Mouse (Mus musculus): ENCODE data around the gene AU018091. TPM values are rescaled to one million over a fixed set of nuclear protein-coding genes. Genes with fewer than 3 reads are reported as not detected.

Gene AU018091
- polyA plus RNA-seq (2014; fragmentation: Nextera tagmentation; extraction: Ambion mirVana) = not detected in 2 replicates

GRCm38 (mm10) chr7:3168925-3169324 lies at the start of gene AU018091:
TSS of gene AU018091 (minus strand) at chr7:3169203.
- Histone ChIP-seq H3K4me2 (ENCODE audit: low read length) (no peak within 1 kb of the TSS), H3K27me3 (ENCODE audit: control insufficient read depth, insufficient read depth, low read length) (no peaks in the 10 kb centered on the region), H3K9ac (ENCODE audit: low read length) (no peak within 1 kb of the TSS), H3K9me3 (ENCODE audit: control insufficient read depth, low read length) (no peaks in the 10 kb centered on the region), H3K27ac (replicated peaks in 1 of 2; ENCODE audit: control insufficient read depth in 1 of 2, insufficient read depth in 1 of 2, low read depth in 2 of 2, low read length in 2 of 2) (no peak within 1 kb of the TSS), H3K4me1 (ENCODE audit: control insufficient read depth in 2 of 2, insufficient read depth in 2 of 2, low read length in 2 of 2) (no peaks in the 10 kb centered on the region), H3K4me3 (ENCODE audit: control insufficient read depth in 1 of 2, insufficient read depth in 1 of 2, low read depth in 1 of 2, low read length in 2 of 2) (no peak within 1 kb of the TSS), H3K36me3 (ENCODE audit: control insufficient read depth, insufficient read depth, low read length) (no peaks in the 10 kb centered on the region)
- ATAC-seq (ENCODE audit: insufficient number of reproducible peaks, insufficient read depth, low FRiP score, low read depth) = no peak
- WGBS = 58% methylated on average over 3 of the region's 3 CpGs

GRCm38 (mm10) chr7:3217546-3218056 lies 48.6 kb upstream of the AU018091 start:
- no peak overlapping the region for H3K9ac ChIP-seq (ENCODE audit: low read length)
- H3K36me3 ChIP-seq (ENCODE audit: control insufficient read depth, insufficient read depth, low read length) = no peaks in the 10 kb centered on the region
- no peak overlapping the region for H3K4me3 ChIP-seq (ENCODE audit: control insufficient read depth in 1 of 2, insufficient read depth in 1 of 2, low read depth in 1 of 2, low read length in 2 of 2)
- no peak overlapping the region for H3K4me2 ChIP-seq (ENCODE audit: low read length)
- no peaks in the 10 kb centered on the region for H3K9me3 ChIP-seq (ENCODE audit: control insufficient read depth, low read length)
- WGBS = 17% methylated on average over 10 of the region's 10 CpGs
- H3K27me3 ChIP-seq (ENCODE audit: control insufficient read depth, insufficient read depth, low read length) = peaks cover 30% of the 10 kb centered on the region
- ATAC-seq (ENCODE audit: insufficient number of reproducible peaks, insufficient read depth, low FRiP score, low read depth) = no peak
- no peak overlapping the region for H3K27ac ChIP-seq (replicated peaks in 1 of 2; ENCODE audit: control insufficient read depth in 1 of 2, insufficient read depth in 1 of 2, low read depth in 2 of 2, low read length in 2 of 2)
- no peaks in the 10 kb centered on the region for H3K4me1 ChIP-seq (ENCODE audit: control insufficient read depth in 2 of 2, insufficient read depth in 2 of 2, low read length in 2 of 2)

GRCm38 (mm10) chr7:3216331-3216730 lies 47.3 kb upstream of the AU018091 start:
- Histone ChIP-seq H3K4me1 (ENCODE audit: control insufficient read depth in 2 of 2, insufficient read depth in 2 of 2, low read length in 2 of 2) (no peaks in the 10 kb centered on the region), H3K27ac (replicated peaks in 1 of 2; ENCODE audit: control insufficient read depth in 1 of 2, insufficient read depth in 1 of 2, low read depth in 2 of 2, low read length in 2 of 2) (no peak overlapping the region), H3K27me3 (ENCODE audit: control insufficient read depth, insufficient read depth, low read length) (peaks cover 30% of the 10 kb centered on the region), H3K36me3 (ENCODE audit: control insufficient read depth, insufficient read depth, low read length) (no peaks in the 10 kb centered on the region), H3K9me3 (ENCODE audit: control insufficient read depth, low read length) (no peaks in the 10 kb centered on the region), H3K9ac (ENCODE audit: low read length) (no peak overlapping the region), H3K4me3 (ENCODE audit: control insufficient read depth in 1 of 2, insufficient read depth in 1 of 2, low read depth in 1 of 2, low read length in 2 of 2) (no peak overlapping the region), H3K4me2 (ENCODE audit: low read length) (no peak overlapping the region)
- ATAC-seq (ENCODE audit: insufficient number of reproducible peaks, insufficient read depth, low FRiP score, low read depth) = no peak
- 73% methylated on average over 2 of the region's 3 CpGs for WGBS

- ATAC-seq (ENCODE audit: insufficient number of reproducible peaks, insufficient read depth, low FRiP score, low read depth) = no peak
- Histone ChIP-seq H3K27ac (replicated peaks in 1 of 2; ENCODE audit: control insufficient read depth in 1 of 2, insufficient read depth in 1 of 2, low read depth in 2 of 2, low read length in 2 of 2) (no peak overlapping the region), H3K9ac (ENCODE audit: low read length) (no peak overlapping the region), H3K9me3 (ENCODE audit: control insufficient read depth, low read length) (no peaks in the 10 kb centered on the region), H3K36me3 (ENCODE audit: control insufficient read depth, insufficient read depth, low read length) (no peaks in the 10 kb centered on the region), H3K27me3 (ENCODE audit: control insufficient read depth, insufficient read depth, low read length) (peaks cover 10% of the 10 kb centered on the region), H3K4me2 (ENCODE audit: low read length) (no peak overlapping the region), H3K4me3 (ENCODE audit: control insufficient read depth in 1 of 2, insufficient read depth in 1 of 2, low read depth in 1 of 2, low read length in 2 of 2) (no peak overlapping the region), H3K4me1 (ENCODE audit: control insufficient read depth in 2 of 2, insufficient read depth in 2 of 2, low read length in 2 of 2) (no peaks in the 10 kb centered on the region)
- WGBS = 38% methylated on average over 3 of the region's 3 CpGs
Measured at GRCm38 (mm10) chr7:3213557-3213956, 44.6 kb upstream of the AU018091 start.

- Histone ChIP-seq H3K27me3 (ENCODE audit: control insufficient read depth, insufficient read depth, low read length) (peaks cover 7% of the 10 kb centered on the region; the same call in 1 of the 2 replicates), H3K4me3 (ENCODE audit: control insufficient read depth in 1 of 2, insufficient read depth in 1 of 2, low read depth in 1 of 2, low read length in 2 of 2) (no peak overlapping the region), H3K4me2 (ENCODE audit: low read length) (no peak overlapping the region), H3K27ac (replicated peaks in 1 of 2; ENCODE audit: control insufficient read depth in 1 of 2, insufficient read depth in 1 of 2, low read depth in 2 of 2, low read length in 2 of 2) (no peak overlapping the region), H3K9ac (ENCODE audit: low read length) (no peak overlapping the region), H3K36me3 (ENCODE audit: control insufficient read depth, insufficient read depth, low read length) (no peaks in the 10 kb centered on the region), H3K4me1 (ENCODE audit: control insufficient read depth in 2 of 2, insufficient read depth in 2 of 2, low read length in 2 of 2) (no peaks in the 10 kb centered on the region), H3K9me3 (ENCODE audit: control insufficient read depth, low read length) (no peaks in the 10 kb centered on the region)
- ATAC-seq (ENCODE audit: insufficient number of reproducible peaks, insufficient read depth, low FRiP score, low read depth) = no peak
- WGBS = 46% methylated on average over 1 of the region's 1 CpGs
Measured at GRCm38 (mm10) chr7:3213156-3213555, 44.2 kb upstream of the AU018091 start.

GRCm38 (mm10) chr7:3212002-3212790 lies 43.2 kb upstream of the AU018091 start:
- Histone ChIP-seq H3K4me3 (ENCODE audit: control insufficient read depth in 1 of 2, insufficient read depth in 1 of 2, low read depth in 1 of 2, low read length in 2 of 2) (no peak overlapping the region), H3K4me2 (ENCODE audit: low read length) (no peak overlapping the region), H3K4me1 (ENCODE audit: control insufficient read depth in 2 of 2, insufficient read depth in 2 of 2, low read length in 2 of 2) (no peaks in the 10 kb centered on the region), H3K9ac (ENCODE audit: low read length) (no peak overlapping the region), H3K27me3 (ENCODE audit: control insufficient read depth, insufficient read depth, low read length) (no peaks in the 10 kb centered on the region), H3K27ac (replicated peaks in 1 of 2; ENCODE audit: control insufficient read depth in 1 of 2, insufficient read depth in 1 of 2, low read depth in 2 of 2, low read length in 2 of 2) (no peak overlapping the region), H3K9me3 (ENCODE audit: control insufficient read depth, low read length) (no peaks in the 10 kb centered on the region), H3K36me3 (ENCODE audit: control insufficient read depth, insufficient read depth, low read length) (no peaks in the 10 kb centered on the region)
- WGBS = 70% methylated on average over 12 of the region's 12 CpGs
- ATAC-seq (ENCODE audit: insufficient number of reproducible peaks, insufficient read depth, low FRiP score, low read depth) = no peak

GRCm38 (mm10) chr7:3211518-3211917 lies 42.5 kb upstream of the AU018091 start:
- ATAC-seq (ENCODE audit: insufficient number of reproducible peaks, insufficient read depth, low FRiP score, low read depth) = no peak

More at GRCm38 (mm10) chr7:3211518-3211917, 42.5 kb upstream of the AU018091 start:
- H3K4me3 ChIP-seq (ENCODE audit: control insufficient read depth in 1 of 2, insufficient read depth in 1 of 2, low read depth in 1 of 2, low read length in 2 of 2) = no peak overlapping the region
- no peak overlapping the region for H3K27ac ChIP-seq (replicated peaks in 1 of 2; ENCODE audit: control insufficient read depth in 1 of 2, insufficient read depth in 1 of 2, low read depth in 2 of 2, low read length in 2 of 2)
- WGBS = 69% methylated on average over 8 of the region's 8 CpGs
- H3K9me3 ChIP-seq (ENCODE audit: control insufficient read depth, low read length) = no peaks in the 10 kb centered on the region
- no peaks in the 10 kb centered on the region for H3K27me3 ChIP-seq (ENCODE audit: control insufficient read depth, insufficient read depth, low read length)
- H3K4me2 ChIP-seq (ENCODE audit: low read length) = no peak overlapping the region
- H3K9ac ChIP-seq (ENCODE audit: low read length) = no peak overlapping the region
- no peaks in the 10 kb centered on the region for H3K36me3 ChIP-seq (ENCODE audit: control insufficient read depth, insufficient read depth, low read length)
- H3K4me1 ChIP-seq (ENCODE audit: control insufficient read depth in 2 of 2, insufficient read depth in 2 of 2, low read length in 2 of 2) = no peaks in the 10 kb centered on the region
